Mouse (Mus musculus): ENCODE data around the gene Hcfc2. TPM values are rescaled to one million over a fixed set of nuclear protein-coding genes. Genes with fewer than 3 reads are reported as not detected.

Gene Hcfc2
- polyA plus RNA-seq, 1 experiment from 2014 or later = 36.5 TPM

DNA sequence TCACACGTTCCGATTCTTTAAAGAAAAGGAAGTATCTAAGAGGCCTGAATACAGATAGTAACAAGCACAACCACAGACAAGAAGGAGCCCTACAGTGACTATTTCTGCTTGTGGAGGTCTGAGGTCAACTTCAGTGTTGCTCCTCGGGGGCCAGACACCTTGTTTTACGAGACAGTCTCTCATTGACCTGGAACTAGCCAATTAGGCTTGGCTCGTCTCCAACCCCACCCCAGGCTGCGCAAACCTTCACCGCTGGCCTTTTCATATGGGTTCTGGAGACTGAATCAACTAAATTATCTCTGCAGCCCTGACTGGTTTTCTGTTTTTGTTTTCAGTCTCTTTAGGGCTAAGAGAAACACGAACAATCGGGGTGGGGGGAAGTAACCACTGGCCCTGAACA lies 61.4 kb downstream of the Hcfc2 start:
- WGBS = 87% methylated on average over 9 of the region's 9 CpGs
- Histone ChIP-seq H3K27ac (replicated peaks; ENCODE audit: low read depth, low read length) (no peak overlapping the region), H3K4me3 (ENCODE audit: low read depth, low read length) (no peak overlapping the region), H3K27me3 (ENCODE audit: control insufficient read depth, insufficient read depth, low read length) (no peaks in the 10 kb centered on the region), H3K4me1 (ENCODE audit: control insufficient read depth, insufficient read depth, low read length) (peaks cover 4% of the 10 kb centered on the region; the same call in 1 of the 2 replicates), H3K9me3 (replicated peaks; ENCODE audit: control insufficient read depth, low read length) (no peaks in the 10 kb centered on the region), H3K4me2 (ENCODE audit: low read depth, low read length) (no peak overlapping the region), H3K9ac (replicated peaks; ENCODE audit: low read length) (no peak overlapping the region), H3K36me3 (replicated peaks; ENCODE audit: control insufficient read depth, insufficient read depth, low read depth, low read length) (peaks cover 21% of the 10 kb centered on the region)
- no peak for ATAC-seq (replicated peaks; ENCODE audit: insufficient number of reproducible peaks, low FRiP score, low TSS enrichment, low read depth)
- no peak for DNase-seq (ENCODE audit: low spot score)

DNA sequence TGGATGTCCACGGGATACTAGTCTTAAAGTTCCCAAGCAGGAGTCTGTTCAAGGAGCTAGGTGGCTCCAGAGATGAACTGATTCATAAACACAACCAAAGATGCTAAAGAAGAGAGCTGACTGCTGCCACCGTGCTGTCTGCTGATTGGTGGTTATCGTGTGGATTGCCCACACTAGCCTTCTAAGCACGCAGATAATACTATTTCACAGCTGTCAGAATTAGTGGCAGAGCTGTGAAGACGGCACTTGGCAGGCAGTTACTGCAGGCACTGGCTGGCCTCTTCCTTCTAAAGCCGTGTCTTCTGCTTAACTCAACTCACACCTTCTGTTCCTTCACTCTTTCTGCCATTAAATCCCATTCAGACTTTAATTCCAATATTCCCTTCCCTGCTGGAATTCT lies 62.4 kb downstream of the Hcfc2 start:
- no peak for ATAC-seq (replicated peaks; ENCODE audit: insufficient number of reproducible peaks, low FRiP score, low TSS enrichment, low read depth)
- 90% methylated on average over 6 of the region's 6 CpGs for WGBS
- H3K36me3 ChIP-seq (replicated peaks; ENCODE audit: control insufficient read depth, insufficient read depth, low read depth, low read length) = peaks cover 21% of the 10 kb centered on the region

DNA sequence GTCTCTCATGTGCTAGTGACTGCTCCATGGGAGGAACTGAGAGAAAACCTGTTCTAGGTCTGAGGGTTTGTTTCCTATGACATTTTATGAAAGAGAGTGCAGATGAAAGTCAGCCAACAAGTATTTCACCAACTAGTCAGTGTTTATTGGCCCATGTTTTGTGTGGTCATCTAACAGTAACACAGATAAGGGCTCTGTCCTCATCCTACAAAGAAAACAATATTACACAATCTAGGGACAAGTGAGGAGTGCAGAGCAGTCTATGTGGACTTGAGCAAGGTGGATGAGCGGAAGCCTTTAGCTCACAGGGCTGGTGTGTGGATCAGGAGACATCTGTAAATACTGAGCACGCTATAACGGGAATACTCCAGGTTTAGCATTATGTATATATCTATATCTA lies 62.9 kb downstream of the Hcfc2 start:
- WGBS = 95% methylated on average over 3 of the region's 3 CpGs
- H3K4me1 ChIP-seq (ENCODE audit: control insufficient read depth, insufficient read depth, low read length) = peaks cover 4% of the 10 kb centered on the region; the same call in 1 of the 2 replicates

More for the DNA sequence above, 62.4 kb downstream of the Hcfc2 start:
- Histone ChIP-seq H3K4me3 (ENCODE audit: low read depth, low read length) (no peak overlapping the region), H3K4me1 (ENCODE audit: control insufficient read depth, insufficient read depth, low read length) (peaks cover 4% of the 10 kb centered on the region; the same call in 1 of the 2 replicates), H3K27ac (replicated peaks; ENCODE audit: low read depth, low read length) (no peak overlapping the region), H3K4me2 (ENCODE audit: low read depth, low read length) (no peak overlapping the region), H3K27me3 (ENCODE audit: control insufficient read depth, insufficient read depth, low read length) (no peaks in the 10 kb centered on the region), H3K9me3 (replicated peaks; ENCODE audit: control insufficient read depth, low read length) (no peaks in the 10 kb centered on the region), H3K9ac (replicated peaks; ENCODE audit: low read length) (no peak overlapping the region)
- DNase-seq (ENCODE audit: low spot score) = no peak

DNA sequence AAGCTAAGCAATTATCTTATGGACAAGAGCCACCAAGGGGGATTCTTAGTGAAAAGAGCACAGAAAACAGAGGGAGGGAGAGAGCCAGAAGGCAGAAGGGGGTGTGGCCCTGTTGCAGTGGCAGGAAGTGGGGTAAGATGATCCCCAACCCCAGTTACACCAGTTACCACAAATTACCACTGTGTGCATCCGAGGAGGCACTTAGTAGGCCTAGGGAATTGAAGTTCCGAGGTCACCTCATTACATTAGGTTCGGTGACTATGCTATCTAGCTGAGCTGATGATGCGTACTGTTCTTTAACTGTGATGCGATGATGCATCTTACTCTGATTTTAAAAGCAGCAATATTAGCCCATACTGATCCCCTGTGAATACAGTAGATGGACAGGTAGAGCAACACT lies 63.7 kb downstream of the Hcfc2 start:
- H3K4me2 ChIP-seq (ENCODE audit: low read depth, low read length) = no peak overlapping the region
- H3K9me3 ChIP-seq (replicated peaks; ENCODE audit: control insufficient read depth, low read length) = no peaks in the 10 kb centered on the region
- H3K27me3 ChIP-seq (ENCODE audit: control insufficient read depth, insufficient read depth, low read length) = no peaks in the 10 kb centered on the region
- H3K36me3 ChIP-seq (replicated peaks; ENCODE audit: control insufficient read depth, insufficient read depth, low read depth, low read length) = peaks cover 14% of the 10 kb centered on the region
- DNase-seq (ENCODE audit: low spot score) = no peak
- H3K27ac ChIP-seq (replicated peaks; ENCODE audit: low read depth, low read length) = no peak overlapping the region
- WGBS = 87% methylated on average over 5 of the region's 5 CpGs
- H3K4me3 ChIP-seq (ENCODE audit: low read depth, low read length) = no peak overlapping the region
- H3K4me1 ChIP-seq (ENCODE audit: control insufficient read depth, insufficient read depth, low read length) = peaks cover 4% of the 10 kb centered on the region; the same call in 1 of the 2 replicates
- ATAC-seq (replicated peaks; ENCODE audit: insufficient number of reproducible peaks, low FRiP score, low TSS enrichment, low read depth) = no peak
- no peak overlapping the region for H3K9ac ChIP-seq (replicated peaks; ENCODE audit: low read length)

More for the DNA sequence above, 62.9 kb downstream of the Hcfc2 start:
- Histone ChIP-seq H3K4me3 (ENCODE audit: low read depth, low read length) (no peak overlapping the region), H3K9ac (replicated peaks; ENCODE audit: low read length) (no peak overlapping the region), H3K36me3 (replicated peaks; ENCODE audit: control insufficient read depth, insufficient read depth, low read depth, low read length) (peaks cover 18% of the 10 kb centered on the region), H3K9me3 (replicated peaks; ENCODE audit: control insufficient read depth, low read length) (no peaks in the 10 kb centered on the region), H3K27me3 (ENCODE audit: control insufficient read depth, insufficient read depth, low read length) (no peaks in the 10 kb centered on the region), H3K4me2 (ENCODE audit: low read depth, low read length) (no peak overlapping the region), H3K27ac (replicated peaks; ENCODE audit: low read depth, low read length) (no peak overlapping the region)
- DNase-seq (ENCODE audit: low spot score) = no peak
- no peak for ATAC-seq (replicated peaks; ENCODE audit: insufficient number of reproducible peaks, low FRiP score, low TSS enrichment, low read depth)

DNA sequence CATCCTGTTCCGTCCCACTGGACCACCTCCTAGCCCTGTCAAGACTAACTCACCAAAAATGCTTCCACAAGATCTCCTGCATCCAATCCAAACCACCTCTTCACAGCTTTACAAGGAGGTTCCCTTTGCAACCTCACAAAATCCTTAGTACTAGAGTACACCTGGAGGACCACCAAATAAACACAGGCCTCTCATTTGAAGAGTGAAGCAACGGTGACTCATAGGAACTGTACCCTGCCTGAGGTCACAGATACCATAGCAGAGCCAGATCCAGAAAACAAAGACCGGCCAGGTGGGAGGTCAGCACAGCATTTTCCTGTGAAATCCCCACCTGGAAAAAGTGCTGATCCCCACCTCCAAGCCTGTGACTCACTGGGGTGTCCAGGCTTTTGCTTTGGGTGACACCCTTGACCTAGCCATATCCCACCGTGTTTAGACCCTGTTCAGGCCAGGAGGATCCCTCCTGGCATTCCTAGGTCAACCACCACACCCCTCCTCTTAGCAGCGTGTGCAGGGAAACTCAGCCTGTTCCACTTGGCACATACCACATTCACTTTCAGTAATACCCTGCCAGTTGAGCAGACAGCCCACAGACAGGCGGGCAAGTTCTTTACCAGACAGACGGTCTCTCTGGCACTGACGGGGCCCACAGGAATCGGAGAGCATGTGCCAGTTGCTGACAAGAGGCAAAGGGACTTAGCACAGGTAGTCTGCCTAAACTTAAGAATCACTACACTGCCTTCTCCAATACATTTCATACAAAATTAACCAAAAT lies 65.3 kb downstream of the Hcfc2 start:
- ATAC-seq (replicated peaks; ENCODE audit: insufficient number of reproducible peaks, low FRiP score, low TSS enrichment, low read depth) = no peak
- Histone ChIP-seq H3K4me2 (ENCODE audit: low read depth, low read length) (no peak overlapping the region; the same call in 1 of the 2 replicates), H3K4me3 (ENCODE audit: low read depth, low read length) (no peak overlapping the region), H3K4me1 (ENCODE audit: control insufficient read depth, insufficient read depth, low read length) (peaks cover 4% of the 10 kb centered on the region; the same call in 1 of the 2 replicates), H3K9ac (replicated peaks; ENCODE audit: low read length) (no peak overlapping the region; the same call in none of the 2 replicates), H3K27me3 (ENCODE audit: control insufficient read depth, insufficient read depth, low read length) (no peaks in the 10 kb centered on the region), H3K36me3 (replicated peaks; ENCODE audit: control insufficient read depth, insufficient read depth, low read depth, low read length) (peaks cover 7% of the 10 kb centered on the region), H3K27ac (replicated peaks; ENCODE audit: low read depth, low read length) (no peak overlapping the region), H3K9me3 (replicated peaks; ENCODE audit: control insufficient read depth, low read length) (no peaks in the 10 kb centered on the region)
- WGBS = 85% methylated on average over 9 of the region's 9 CpGs
- DNase-seq (ENCODE audit: low spot score) = no peak

DNA sequence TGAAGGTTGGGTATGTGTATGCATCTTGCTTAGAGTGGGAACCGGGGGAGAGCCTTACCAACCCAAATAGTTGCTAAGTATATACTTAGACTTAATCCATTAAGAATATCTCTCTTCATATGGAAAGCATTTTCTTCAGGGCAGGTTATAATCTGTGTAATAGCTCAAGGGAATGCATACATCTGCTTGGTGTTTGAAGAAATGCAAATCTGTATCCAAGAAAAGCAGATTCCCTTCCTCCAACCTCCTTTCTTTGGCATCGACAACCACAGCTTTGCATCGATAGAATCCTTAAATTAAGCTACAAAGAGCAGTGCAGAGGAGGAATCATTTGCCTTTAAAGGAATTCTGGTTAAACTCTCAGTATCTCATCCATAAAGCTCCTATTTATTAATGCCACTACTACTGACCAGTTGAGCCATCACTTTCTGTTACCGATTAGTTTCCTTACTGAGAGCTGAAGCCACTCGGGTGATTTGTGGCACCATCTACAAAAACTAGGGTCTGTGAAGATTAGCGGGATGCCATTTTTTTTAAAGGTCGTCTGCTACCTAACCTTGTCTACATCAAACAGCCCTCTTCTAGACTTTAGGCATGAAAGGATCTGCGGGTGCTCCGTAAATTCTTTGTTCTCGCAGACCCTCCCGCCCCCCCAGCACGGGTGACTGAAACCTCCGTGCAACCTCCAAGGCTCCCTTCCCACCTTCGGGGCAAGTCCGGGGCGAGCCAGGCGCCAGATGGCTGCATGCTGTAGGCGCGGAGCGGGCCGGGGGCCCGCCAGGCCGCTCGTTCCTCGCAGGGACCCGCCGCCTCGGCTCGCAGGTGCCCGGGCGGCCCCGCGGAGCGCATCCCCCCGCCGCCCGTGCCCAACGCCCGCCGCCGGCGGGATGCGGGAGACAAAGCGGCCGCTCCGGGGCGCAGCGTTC lies 67.1 kb downstream of the Hcfc2 start:
- Histone ChIP-seq H3K27ac (replicated peaks; ENCODE audit: low read depth, low read length) (peak overlapping the region; percentile 100), H3K9me3 (replicated peaks; ENCODE audit: control insufficient read depth, low read length) (no peaks in the 10 kb centered on the region), H3K4me3 (ENCODE audit: low read depth, low read length) (peak overlapping the region; percentile 94), H3K36me3 (replicated peaks; ENCODE audit: control insufficient read depth, insufficient read depth, low read depth, low read length) (no peaks in the 10 kb centered on the region; the same call in none of the 2 replicates), H3K4me1 (ENCODE audit: control insufficient read depth, insufficient read depth, low read length) (peaks cover 4% of the 10 kb centered on the region; the same call in 1 of the 2 replicates), H3K4me2 (ENCODE audit: low read depth, low read length) (peak overlapping the region; percentile 63), H3K27me3 (ENCODE audit: control insufficient read depth, insufficient read depth, low read length) (no peaks in the 10 kb centered on the region), H3K9ac (replicated peaks; ENCODE audit: low read length) (peak overlapping the region; percentile 98)
- ATAC-seq (replicated peaks; ENCODE audit: insufficient number of reproducible peaks, low FRiP score, low TSS enrichment, low read depth) = 0 out of 2 replicates have a peak, but pooled peaks have one; percentile 31
- 1% methylated on average over 43 of the region's 48 CpGs for WGBS
- peak; percentile 55 for DNase-seq (ENCODE audit: low spot score)

DNA sequence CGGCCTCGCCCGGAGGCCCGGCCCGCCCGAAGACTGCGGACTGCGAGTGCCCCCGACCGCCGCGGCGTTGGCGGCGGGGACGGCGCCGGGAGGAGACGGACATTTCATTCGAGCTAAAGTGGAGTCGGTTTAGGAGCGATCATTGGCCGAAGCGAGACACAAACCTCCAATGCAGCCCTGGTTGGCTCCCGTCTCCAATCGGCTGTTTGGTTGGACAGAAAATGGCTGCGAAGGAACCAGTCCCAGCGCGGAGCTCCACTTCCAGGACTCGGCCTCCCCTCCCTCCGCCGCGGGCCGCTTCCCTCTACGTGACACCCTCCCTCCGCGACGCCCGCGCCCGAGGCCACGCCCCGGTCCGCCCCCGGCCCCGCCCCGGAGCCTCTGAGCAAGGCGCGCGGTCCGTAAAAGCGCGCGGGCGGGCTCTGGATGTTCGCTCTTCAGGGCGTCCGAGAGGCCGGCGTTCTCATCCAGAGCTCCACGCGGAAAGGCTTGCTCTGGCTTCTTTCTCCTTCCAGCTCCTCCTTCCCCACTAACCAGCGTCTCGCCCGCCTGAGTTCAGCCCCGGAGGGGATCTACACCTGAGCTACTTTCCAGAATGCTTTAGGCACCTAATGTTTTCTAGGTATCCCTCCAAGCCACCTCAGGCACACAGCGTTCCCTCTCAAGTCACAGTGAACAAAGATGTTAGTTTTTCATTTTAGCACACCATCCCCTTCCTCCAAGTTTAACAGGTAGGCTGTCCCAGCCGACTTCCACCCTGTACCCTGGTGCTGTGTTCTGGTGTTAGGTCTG lies 68.1 kb downstream of the Hcfc2 start, which contains the start of gene Nfyb:
Gene Nfyb, minus strand, starts transcription at position 305 of the 792 bp plus-strand sequence.
- peak within 1 kb of the TSS; percentile 98 for H3K9ac ChIP-seq (replicated peaks; ENCODE audit: low read length)
- peak within 1 kb of the TSS; percentile 94 for H3K4me3 ChIP-seq (ENCODE audit: low read depth, low read length)
- peak; percentile 95 for ATAC-seq (replicated peaks; ENCODE audit: insufficient number of reproducible peaks, low FRiP score, low TSS enrichment, low read depth)
- under 1% methylated on average over 42 of the region's 68 CpGs for WGBS
- H3K4me2 ChIP-seq (ENCODE audit: low read depth, low read length) = peak within 1 kb of the TSS; percentile 63
- H3K27me3 ChIP-seq (ENCODE audit: control insufficient read depth, insufficient read depth, low read length) = no peaks in the 10 kb centered on the region
- no peaks in the 10 kb centered on the region for H3K9me3 ChIP-seq (replicated peaks; ENCODE audit: control insufficient read depth, low read length)
- H3K36me3 ChIP-seq (replicated peaks; ENCODE audit: control insufficient read depth, insufficient read depth, low read depth, low read length) = no peaks in the 10 kb centered on the region; the same call in none of the 2 replicates
- H3K4me1 ChIP-seq (ENCODE audit: control insufficient read depth, insufficient read depth, low read length) = peaks cover 4% of the 10 kb centered on the region; the same call in 1 of the 2 replicates
- DNase-seq (ENCODE audit: low spot score) = peak; percentile 96
- H3K27ac ChIP-seq (replicated peaks; ENCODE audit: low read depth, low read length) = peak within 1 kb of the TSS; percentile 100
